Mouse (Mus musculus) left cerebral cortex, postnatal 25 days (tissue): Measurements from ENCODE around the gene Tbx1. TPM values are rescaled to one million over a fixed set of nuclear protein-coding genes. Genes with fewer than 3 reads are reported as not detected.

Source experiments
- DNase-seq, 2 experiments: peaks; one replicate each; pipeline ENCODE4 v3.0.0; 2022; ENCODE audit warnings: low spot score in 2 of 2, mixed read lengths in 1 of 2
- intact Hi-C: fragments of 180-260 bp; cut with DNase I; formaldehyde crosslinking; loops from one replicate; pipeline ENCODE4 v1.15.1; 2025
- total RNA-seq, 2 experiments: library from RNA; stranded (reverse); gene quantifications; 2 replicates each; pipeline ENCODE4 v1.2.3; 2021

Tbx1 gene
- total RNA-seq, 2 experiments from 2014 or later = 0.96 to 1.5 TPM

GRCm38 (mm10) chr16:18593930-18594329 lies 3.5 kb upstream of the Tbx1 start:
- no peak for DNase-seq

DNA sequence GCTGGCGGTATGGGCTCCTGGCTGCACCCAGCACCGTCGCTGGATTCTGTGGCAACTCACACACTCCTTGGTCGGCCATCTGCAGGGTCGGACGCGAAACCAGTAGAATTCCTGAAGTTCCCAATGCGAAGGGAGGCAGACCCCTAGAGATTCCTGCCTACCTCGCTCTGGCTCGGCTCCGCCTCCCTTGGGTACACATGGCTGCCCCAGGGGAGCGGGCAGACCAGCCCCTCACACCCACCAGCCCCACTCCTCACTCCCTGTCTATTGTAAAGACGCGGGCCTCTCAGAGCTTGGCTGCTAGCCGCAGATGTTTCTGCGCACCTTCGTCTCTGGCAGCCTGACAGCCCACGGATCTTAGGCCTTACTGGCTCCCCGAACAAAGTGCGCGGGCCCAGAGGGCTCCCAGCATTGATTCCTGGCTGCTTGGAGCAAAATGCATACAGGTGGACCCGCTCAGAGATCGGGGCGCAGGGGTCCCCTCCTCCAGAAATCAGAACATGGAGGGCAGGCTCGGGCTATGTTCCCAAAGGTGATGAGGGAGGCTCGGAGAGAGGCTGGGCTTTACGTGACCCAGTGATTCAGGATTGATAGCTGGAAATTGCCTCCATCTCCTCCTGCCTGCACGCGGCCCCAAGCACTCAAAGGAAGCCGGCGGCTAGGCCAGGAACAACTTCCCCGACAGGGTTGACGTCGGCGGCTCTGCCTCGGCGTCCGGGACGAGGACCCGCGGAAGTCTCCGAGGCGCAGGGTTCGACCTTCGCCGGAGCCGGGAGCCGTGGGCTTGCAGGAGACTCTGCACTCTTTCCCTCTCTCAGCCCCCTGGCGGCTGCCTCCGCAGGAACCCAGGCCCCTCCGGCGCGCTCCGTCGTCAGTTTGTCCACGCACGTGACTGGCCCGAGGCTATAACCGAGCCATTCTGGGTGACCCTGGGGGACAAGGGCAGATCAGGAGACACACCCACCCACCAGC lies 862 bp upstream of the Tbx1 start:
- no peak for DNase-seq
- intact Hi-C loops = no loop called here

More at GRCm38 (mm10) chr16:18593930-18594329, 3.5 kb upstream of the Tbx1 start:
- intact Hi-C loops = no loop called here

- no peak for DNase-seq
- intact Hi-C loops = no loop called here
Measured at GRCm38 (mm10) chr16:18589080-18589621, 1.3 kb downstream of the Tbx1 start.

DNA sequence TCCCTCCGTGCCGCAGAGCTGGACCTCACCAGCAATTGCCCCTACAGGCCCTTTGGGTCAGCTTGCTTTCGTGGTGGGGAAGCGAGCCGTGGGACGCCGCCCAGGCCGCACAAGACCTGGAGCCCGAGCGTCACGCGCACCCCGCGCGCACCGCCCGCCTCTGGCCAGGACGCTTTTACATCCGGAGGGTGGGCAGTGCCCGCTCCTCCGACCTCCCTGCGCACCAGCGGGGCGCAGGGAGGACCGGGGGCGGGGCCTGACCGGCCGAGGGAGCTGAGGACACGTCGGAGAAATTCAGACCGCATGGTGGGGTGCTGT lies 1.8 kb downstream of the Tbx1 start:
- intact Hi-C loops = no loop called here
- no peak for DNase-seq

- intact Hi-C loops = no loop called here
Measured at GRCm38 (mm10) chr16:18587847-18588737, 2.4 kb downstream of the Tbx1 start.

DNA sequence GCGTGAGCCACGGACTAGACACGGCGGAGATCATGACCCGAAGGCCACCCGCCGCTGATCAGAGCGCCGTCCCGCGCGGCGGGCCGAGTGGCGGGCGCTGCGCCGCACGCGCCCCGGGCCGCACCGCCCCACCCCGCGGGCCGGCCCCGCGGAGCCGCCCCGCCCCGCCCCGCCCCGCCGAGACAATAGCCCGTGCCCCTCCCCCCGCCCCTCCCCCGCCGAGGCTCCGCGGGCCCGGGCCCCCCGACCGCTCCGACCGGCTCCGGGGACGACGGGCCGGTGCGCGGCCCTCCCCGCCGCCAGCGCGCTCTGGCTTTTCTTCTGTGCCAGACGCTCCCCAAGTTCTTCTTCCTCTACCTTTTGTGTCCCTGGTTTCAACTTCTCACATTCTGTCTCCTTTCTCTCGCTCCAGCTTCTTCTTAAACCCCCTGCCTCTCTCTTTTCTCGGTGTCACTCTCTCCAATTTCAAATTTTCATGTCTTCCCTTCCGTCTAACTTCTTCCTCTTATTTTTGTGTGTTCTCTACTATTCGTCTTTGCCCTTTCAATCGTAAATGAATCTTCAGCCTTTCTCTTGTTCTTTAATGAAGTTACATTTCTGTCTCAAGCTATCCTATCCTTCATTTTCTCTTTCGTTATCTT lies 3.4 kb downstream of the Tbx1 start:
- no peak for DNase-seq
- intact Hi-C loops = no loop called here

More at GRCm38 (mm10) chr16:18587847-18588737, 2.4 kb downstream of the Tbx1 start:
- no peak for DNase-seq

DNA sequence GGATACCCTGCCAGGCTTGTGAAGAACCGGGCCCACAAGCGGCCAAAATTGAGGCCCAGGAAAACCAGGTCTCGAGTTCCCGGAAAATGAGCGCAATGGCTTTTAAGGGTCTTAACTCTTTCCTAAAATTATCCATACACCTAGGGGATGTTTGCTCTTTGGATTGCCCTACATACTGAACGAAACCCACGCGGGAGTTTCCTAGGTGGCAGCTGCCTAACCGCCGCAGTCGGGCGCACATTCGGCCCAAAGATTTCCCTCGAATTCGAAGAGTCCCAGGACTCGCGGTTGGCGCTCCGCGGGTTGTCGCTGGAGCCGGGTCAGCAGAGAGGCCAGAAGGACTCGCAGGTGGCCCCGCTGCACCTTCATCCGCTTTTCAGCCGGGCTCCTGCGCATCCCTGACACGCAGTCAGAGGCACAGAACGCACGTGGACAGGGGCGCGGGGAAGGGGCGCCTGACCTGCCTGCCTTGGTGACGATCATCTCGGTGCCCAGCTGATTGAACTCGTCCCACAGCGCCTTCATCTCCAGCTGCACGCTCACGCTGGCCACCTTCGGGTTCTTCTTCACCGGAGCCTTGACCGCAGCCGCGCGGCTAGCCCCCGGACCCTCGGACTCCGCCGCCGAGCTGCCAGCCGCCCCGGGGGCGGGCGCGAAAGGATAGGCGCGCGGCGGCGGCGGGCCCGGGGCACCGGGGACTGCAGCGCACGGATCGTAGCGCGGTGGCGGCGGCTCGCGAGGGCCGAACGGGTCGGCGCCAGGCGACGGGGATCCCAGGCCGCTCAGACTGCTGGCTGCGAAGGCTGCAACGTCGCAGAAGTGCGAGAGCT lies 4.2 kb downstream of the Tbx1 start:
- intact Hi-C loops = no loop called here
- DNase-seq = no peak

- intact Hi-C loops = no loop called here
- DNase-seq = no peak
Measured at GRCm38 (mm10) chr16:18585676-18586075, 4.8 kb downstream of the Tbx1 start.

DNA sequence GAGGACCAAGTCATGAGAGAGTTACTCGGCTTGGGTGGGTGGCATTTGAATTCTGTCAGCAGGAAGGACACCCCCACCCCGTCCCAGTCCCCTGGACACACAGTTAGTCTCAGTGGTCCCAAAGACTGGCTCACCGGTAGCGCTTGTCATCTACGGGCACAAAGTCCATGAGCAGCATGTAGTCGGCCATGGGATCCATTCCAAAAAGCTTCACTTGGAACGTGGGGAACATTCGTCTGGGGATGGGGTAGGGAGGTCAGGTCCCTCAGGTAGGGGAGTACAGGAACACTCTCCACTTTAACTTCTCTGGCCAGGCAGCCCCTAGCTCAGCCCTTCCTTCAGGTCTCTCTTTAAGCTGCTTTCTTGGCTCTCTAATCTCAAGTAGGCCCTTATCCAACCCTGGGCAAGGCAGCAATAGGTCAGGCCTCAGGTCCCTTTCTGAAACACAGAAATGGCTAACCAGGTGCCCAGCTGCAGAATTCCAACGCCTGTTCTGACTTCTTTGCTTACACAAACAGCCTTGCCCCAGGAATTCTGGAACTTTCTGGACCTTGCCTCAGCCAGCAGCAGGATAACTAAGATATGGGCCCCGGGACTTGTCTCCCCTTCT lies 5.5 kb downstream of the Tbx1 start:
- intact Hi-C loops = no loop called here
- DNase-seq = no peak

DNA sequence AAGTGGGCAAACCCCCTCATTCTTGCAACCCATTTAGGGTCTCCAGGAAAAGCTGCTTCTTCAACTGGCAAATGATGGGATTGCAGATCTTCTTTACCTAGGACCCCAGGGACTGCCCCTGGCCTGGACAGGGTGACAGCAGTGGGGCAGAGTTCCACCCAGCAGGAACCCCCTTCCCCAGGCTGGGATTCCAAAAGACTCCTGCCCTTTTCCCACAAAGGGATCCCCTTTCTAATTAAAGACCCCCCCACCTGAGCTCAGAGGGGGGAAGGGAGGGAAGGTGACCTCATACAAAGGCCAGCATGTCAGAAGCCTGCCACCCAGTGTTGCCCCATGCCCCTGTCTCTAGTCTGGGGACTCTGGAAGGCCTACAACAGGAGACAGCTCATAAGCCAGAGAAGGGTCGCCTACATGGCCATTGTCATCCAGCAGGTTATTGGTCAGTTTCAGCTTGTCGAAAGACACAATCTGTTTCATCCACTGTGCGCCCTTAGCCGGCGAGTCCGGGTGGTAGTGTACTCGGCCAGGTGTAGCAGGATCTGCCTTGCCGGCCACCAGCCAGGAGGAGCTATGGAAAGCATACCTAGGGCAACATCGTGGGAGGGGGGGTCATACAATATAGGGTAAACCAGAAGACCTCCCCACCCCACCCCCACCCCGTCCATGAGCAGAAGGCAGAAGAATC lies 6.7 kb downstream of the Tbx1 start:
- intact Hi-C loops = no loop called here
- no peak for DNase-seq

DNA sequence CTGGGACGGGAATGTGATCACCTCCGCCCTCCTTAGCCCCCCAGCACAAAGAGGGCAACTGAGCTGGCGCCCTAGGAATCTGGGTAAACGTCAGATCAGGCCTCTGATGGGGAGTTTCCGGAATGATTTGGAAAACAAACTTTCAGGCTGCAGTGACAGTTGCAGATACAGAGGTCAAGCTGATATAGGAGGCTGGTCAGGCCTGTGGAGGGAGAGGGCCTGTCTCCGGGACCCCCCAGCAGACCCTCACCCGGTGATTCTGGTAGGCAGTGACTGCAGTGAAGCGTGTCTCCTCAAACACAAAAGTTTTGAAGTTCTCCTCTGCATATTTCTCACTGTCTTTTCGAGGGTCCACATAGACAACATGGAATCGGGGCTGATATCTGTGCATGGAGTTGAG lies 7.3 kb downstream of the Tbx1 start:
- intact Hi-C loops = no loop called here
- DNase-seq = no peak

DNA sequence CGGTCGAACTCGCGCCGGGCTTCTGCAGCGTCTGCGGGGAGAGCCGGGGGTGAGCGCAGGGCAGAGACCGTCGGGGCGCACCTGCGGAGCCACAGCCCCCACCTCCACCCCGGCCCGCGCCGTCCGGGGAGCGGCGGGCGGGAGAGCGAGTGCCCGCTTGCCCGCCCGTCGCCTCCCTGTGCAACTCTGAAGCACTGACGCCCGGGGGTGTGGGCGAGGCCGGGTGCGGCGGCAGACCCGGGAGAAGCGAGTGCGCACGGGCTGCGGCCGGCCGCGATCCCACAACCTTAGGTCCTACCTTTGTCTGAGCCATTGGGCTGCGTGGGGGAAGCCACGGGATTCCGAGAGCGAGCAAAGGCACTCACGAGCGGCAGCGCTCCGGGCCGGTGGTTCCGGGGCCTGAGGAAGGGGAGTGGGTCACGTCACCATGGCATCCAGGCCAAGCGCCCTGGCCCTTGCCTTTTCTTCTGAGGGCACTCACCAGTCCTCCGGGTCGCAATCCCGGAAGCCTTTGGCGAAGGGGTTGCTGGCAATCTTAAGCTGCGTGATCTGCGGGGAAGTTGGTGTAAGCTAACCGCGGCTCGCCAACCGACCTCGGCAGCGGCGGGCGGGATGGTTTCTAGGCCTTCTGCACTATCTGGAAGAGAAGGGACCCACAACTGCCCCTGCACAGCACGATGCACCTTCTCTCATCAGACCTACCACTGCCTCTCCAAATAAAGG lies 7.9 kb downstream of the Tbx1 start:
- intact Hi-C loops = no loop called here
- DNase-seq = no peak

GRCm38 (mm10) chr16:18581623-18582205 lies 8.8 kb downstream of the Tbx1 start:
- intact Hi-C loops = no loop called here
- DNase-seq = peak in 1 of 2 experiments; percentile 14

- DNase-seq = no peak
- intact Hi-C loops = no loop called here
Measured at GRCm38 (mm10) chr16:18581050-18581622, 9.3 kb downstream of the Tbx1 start.

DNA sequence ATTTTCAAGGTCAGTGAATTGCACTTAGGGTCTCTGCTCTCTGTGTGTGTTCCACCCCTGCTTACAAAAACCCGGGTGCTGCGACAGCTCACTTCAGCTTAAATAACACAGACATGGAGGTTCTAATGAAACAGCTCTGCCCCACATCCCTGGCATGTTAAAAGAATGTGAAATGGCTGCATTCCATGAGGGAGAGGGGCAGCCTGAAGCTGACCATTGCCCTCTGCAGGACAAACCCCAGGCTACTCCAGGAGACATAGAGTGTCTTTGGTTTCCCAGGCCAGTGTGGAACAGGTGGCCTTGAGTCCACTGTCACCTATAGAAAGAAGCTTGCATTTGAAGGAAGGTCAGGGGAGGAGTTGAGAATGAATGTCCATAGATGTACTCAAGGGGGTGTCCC lies 10.1 kb downstream of the Tbx1 start:
- no peak for DNase-seq
- intact Hi-C loops = no loop called here

GRCm38 (mm10) chr16:18577599-18578160 lies 12.8 kb downstream of the Tbx1 start:
- intact Hi-C loops = no loop called here
- no peak for DNase-seq
